In the genomic region with DNA sequence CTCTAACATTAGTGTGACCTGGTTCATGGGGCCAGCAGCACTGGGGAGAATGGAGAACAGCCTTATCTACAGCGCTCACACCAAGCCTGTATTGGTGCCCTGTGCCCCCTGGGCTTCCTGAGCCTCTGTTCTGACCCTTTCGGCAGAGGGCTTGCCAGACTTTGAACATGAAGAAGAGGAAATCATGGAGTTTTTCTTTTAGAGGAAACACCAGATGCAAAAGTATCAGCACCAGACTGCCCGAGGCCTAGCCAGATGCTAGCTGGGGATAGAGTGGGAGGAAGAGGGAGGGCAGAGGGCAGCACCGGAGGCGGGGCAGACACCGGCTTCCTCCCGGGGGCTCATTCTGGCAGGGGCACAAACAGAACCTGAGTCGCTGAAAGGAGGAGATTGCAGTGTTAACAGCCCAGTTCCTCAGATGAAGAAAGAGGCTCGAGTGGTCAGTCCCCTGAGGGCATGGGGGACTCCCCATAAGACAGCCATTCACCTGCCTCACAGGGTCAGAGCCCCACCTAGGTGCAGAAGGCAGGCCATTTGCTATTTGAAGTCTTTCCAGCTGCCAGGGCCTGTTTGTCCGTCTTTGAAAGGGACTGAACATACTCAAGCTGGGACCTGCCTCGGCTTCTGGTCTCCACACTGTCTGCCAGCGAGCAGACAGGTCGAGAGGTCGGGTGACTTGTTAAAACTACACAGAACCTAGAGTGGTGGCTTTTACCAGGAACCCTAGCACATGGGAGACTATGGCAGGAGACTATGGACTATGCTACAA, we compare ENCODE assay signal across 8 mouse cellular contexts. TPM values are rescaled to one million over a fixed set of nuclear protein-coding genes. Genes with fewer than 3 reads are reported as not detected.
A peak's percentile ranks its signal among the peaks of the same experiment; 100 is the strongest.
DNase-seq lines count a peak whose midpoint lies in the region; ATAC-seq and TF ChIP-seq lines count a peak whose summit lies in the region.

No protein-coding gene starts in this region.

- no peak for TF ChIP-seq CTCF in heart, adult 2 months (IDR thresholded peaks at IDR 0.05)

- TF ChIP-seq POLR2A in heart, adult 2 months (IDR thresholded peaks at IDR 0.05; ENCODE audit: insufficient read depth, low read depth, low read length), result no peak

- no peaks in the 10 kb centered on the region for H3K9me3 ChIP-seq in embryonic facial prominence, embryonic 12.5 days

- H3K36me3 ChIP-seq in heart, adult 2 months (ENCODE audit: control insufficient read depth, insufficient read depth, low read length), result no peaks in the 10 kb centered on the region
- peaks cover 50% of the 10 kb centered on the region for H3K36me3 ChIP-seq in embryonic facial prominence, embryonic 12.5 days

- H3K4me3 ChIP-seq in heart, adult 2 months, result no peak overlapping the region
- no peak overlapping the region for H3K4me3 ChIP-seq in embryonic facial prominence, embryonic 12.5 days

- 37% methylated on average over 14 of the region's 14 CpGs for WGBS in heart, adult 2 months
- WGBS in embryonic facial prominence, embryonic 12.5 days, result 17% methylated on average over 14 of the region's 14 CpGs

- peaks cover 7% of the 10 kb centered on the region for H3K4me1 ChIP-seq in heart, adult 2 months (ENCODE audit: control insufficient read depth, insufficient read depth, low read length)
- H3K4me1 ChIP-seq in embryonic facial prominence, embryonic 12.5 days, result peaks cover 18% of the 10 kb centered on the region

- DNase-seq in heart, adult 2 months, result peak in 1 of 2 experiments; percentile 54
- no peak for DNase-seq in heart, postnatal 36 days
- DNase-seq in 3T3-L1 (ENCODE audit: low read depth, low spot score), result peak; percentile 52
- peak; percentile 55 to 81 for DNase-seq in kidney, postnatal 25 days
- DNase-seq in frontal cortex, postnatal 14 days (ENCODE audit: low spot score in 2 of 2), result no peak
- DNase-seq in retina, postnatal 1 day, result no peak
- no peak for DNase-seq in left cerebral cortex, adult 9 months (ENCODE audit: low spot score in 2 of 2)

- H3K27me3 ChIP-seq in heart, adult 2 months (ENCODE audit: control insufficient read depth, insufficient read depth, low read length), result no peaks in the 10 kb centered on the region
- no peaks in the 10 kb centered on the region for H3K27me3 ChIP-seq in embryonic facial prominence, embryonic 12.5 days

- H3K79me2 ChIP-seq in heart, adult 2 months (replicated peaks; ENCODE audit: control insufficient read depth, insufficient read depth, low read length), result no peaks in the 10 kb centered on the region

- intact Hi-C loops in heart, adult 2 months (cut with DNase I), result no loop called here
- intact Hi-C loops in heart, postnatal 36 days (cut with DNase I), result no loop called here

- ATAC-seq in embryonic facial prominence, embryonic 12.5 days (ENCODE audit: insufficient number of reproducible peaks, insufficient read depth, low FRiP score, low TSS enrichment), result no peak

- no peak overlapping the region for H3K9ac ChIP-seq in heart, adult 2 months (ENCODE audit: low read depth, low read length)
- H3K9ac ChIP-seq in embryonic facial prominence, embryonic 12.5 days, result 0 out of 2 replicates have a peak overlapping the region, but pooled peaks have one; percentile 7

- peak overlapping the region; percentile 39 for H3K27ac ChIP-seq in heart, adult 2 months
- peak overlapping the region; percentile 46; the same call in 1 of the 2 replicates for H3K27ac ChIP-seq in embryonic facial prominence, embryonic 12.5 days

- no peak overlapping the region for H3K4me2 ChIP-seq in embryonic facial prominence, embryonic 12.5 days (replicated peaks)

- TF ChIP-seq EP300 in heart, adult 2 months (IDR thresholded peaks at IDR 0.05; ENCODE audit: insufficient read depth, low read depth, low read length), result no peak

RNA-seq across cellular contexts. Expression of gene Map4k2, which starts 8.5 kb away (rescaled TPM):
- total RNA-seq in heart, adult 2 months (2021), result 10 to 100 TPM; 36.1 to 38.4 TPM
- 88.9 and 107 TPM in 2 replicates for polyA plus RNA-seq in heart, adult 2 months (2012; rRNA removed)
- 10 to 100 TPM; 36.4 to 56.7 TPM for total RNA-seq in heart, postnatal 36 days (2021)
- 15.6 and 16.8 TPM in 2 replicates for polyA plus RNA-seq in embryonic facial prominence, embryonic 12.5 days (2016; fragmentation: Nextera tagmentation; extraction: Ambion mirVana)

RNA-seq across cellular contexts. Expression of gene Sf1, which starts 14.1 kb away (rescaled TPM):
- 100 to 1,000 TPM in 1 of 2 experiments, 10 to 100 TPM in 1; 93.0 to 103 TPM for total RNA-seq in heart, adult 2 months (2021)
- polyA plus RNA-seq in heart, adult 2 months (2012; rRNA removed), result 51.7 and 58.5 TPM in 2 replicates
- 100 to 1,000 TPM in 1 of 2 experiments, 10 to 100 TPM in 1; 89.4 to 101 TPM for total RNA-seq in heart, postnatal 36 days (2021)
- polyA plus RNA-seq in embryonic facial prominence, embryonic 12.5 days (2016; fragmentation: Nextera tagmentation; extraction: Ambion mirVana), result 158 and 159 TPM in 2 replicates

RNA-seq across cellular contexts. Expression of gene Men1, which starts 14.6 kb away (rescaled TPM):
- total RNA-seq in heart, adult 2 months (2021), result 10 to 100 TPM; 13.9 to 14.0 TPM
- 19.4 and 19.6 TPM in 2 replicates for polyA plus RNA-seq in heart, adult 2 months (2012; rRNA removed)
- total RNA-seq in heart, postnatal 36 days (2021), result 10 to 100 TPM; 12.1 to 14.2 TPM
- 107 and 111 TPM in 2 replicates for polyA plus RNA-seq in embryonic facial prominence, embryonic 12.5 days (2016; fragmentation: Nextera tagmentation; extraction: Ambion mirVana)

RNA-seq across cellular contexts. Expression of gene Pygm, which starts 34.8 kb away (rescaled TPM):
- 1,000 to 10,000 TPM; 1,101 to 1,298 TPM for total RNA-seq in heart, adult 2 months (2021)
- polyA plus RNA-seq in heart, adult 2 months (2012; rRNA removed), result 1,120 and 1,632 TPM in 2 replicates
- total RNA-seq in heart, postnatal 36 days (2021), result 1,000 to 10,000 TPM; 1,171 to 1,191 TPM
- polyA plus RNA-seq in embryonic facial prominence, embryonic 12.5 days (2016; fragmentation: Nextera tagmentation; extraction: Ambion mirVana), result 3.5 and 6.0 TPM in 2 replicates

RNA-seq across cellular contexts. Expression of gene Cdc42bpg, which starts 43.1 kb away (rescaled TPM):
- 10 to 100 TPM; 11.7 to 13.9 TPM for total RNA-seq in heart, adult 2 months (2021)
- 7.0 and 7.7 TPM in 2 replicates for polyA plus RNA-seq in heart, adult 2 months (2012; rRNA removed)
- total RNA-seq in heart, postnatal 36 days (2021), result 10 to 100 TPM; 10.9 to 11.9 TPM
- 0.65 and 0.95 TPM in 2 replicates for polyA plus RNA-seq in embryonic facial prominence, embryonic 12.5 days (2016; fragmentation: Nextera tagmentation; extraction: Ambion mirVana)

Comparison
In these comparisons a context has a peak if more than half of its experiments do, and no peak if none do; other contexts are left out.
1. DNase-seq: peak in 3T3-L1 (single experiment) and kidney, postnatal 25 days (2 of 2); none in heart, postnatal 36 days (0 of 2), frontal cortex, postnatal 14 days (0 of 2), retina, postnatal 1 day (single experiment) and left cerebral cortex, adult 9 months (0 of 2).